Mouse (Mus musculus): Measurements from ENCODE around the gene Syp. TPM values are rescaled to one million over a fixed set of nuclear protein-coding genes. Genes with fewer than 3 reads are reported as not detected.

Gene Syp
- total RNA-seq, 2 experiments from 2014 or later: 1,889 to 1,992 TPM

DNA sequence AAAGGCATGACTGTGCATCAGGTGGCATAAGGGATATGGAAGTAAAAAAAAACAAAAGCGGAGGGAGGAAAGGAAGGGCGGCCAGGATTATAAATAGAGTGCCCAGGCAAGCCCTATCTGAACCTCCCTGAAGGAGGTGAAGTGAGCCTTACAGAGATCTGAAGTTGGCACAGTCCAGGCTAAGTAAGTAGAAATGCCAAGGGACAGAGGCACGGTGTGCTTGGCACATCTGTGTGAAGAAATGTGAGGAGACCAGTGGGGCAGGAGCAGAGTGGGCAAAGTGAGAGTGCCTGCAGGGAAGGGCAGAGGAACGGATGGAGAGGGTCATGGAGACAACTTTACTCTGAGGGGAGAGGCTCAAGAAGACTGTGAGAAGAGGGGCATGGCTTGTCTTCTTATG lies 22.8 kb downstream of the Syp start:
- no peak for DNase-seq (ENCODE audit: low spot score in 2 of 2)

DNA sequence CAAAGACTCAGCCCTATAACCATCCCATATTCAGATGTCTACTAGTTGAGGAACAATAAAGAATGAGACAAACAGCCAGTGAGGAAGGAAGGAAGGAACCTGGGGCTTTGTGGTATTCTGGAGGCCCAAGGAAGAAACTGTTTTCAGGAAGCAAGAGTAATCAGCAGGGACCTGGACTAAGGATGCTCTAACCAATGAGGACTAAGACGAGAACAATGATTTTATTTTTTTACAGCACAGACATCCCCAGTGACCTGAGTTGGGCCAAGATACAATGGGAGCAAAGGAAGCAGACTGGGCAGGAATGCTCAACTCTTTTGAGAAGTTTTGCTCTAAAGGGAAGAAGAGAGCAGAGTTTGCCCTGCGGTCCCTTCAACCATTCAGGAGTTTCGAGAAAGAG lies 24.7 kb downstream of the Syp start:
- DNase-seq (ENCODE audit: low spot score in 2 of 2): no peak

DNA sequence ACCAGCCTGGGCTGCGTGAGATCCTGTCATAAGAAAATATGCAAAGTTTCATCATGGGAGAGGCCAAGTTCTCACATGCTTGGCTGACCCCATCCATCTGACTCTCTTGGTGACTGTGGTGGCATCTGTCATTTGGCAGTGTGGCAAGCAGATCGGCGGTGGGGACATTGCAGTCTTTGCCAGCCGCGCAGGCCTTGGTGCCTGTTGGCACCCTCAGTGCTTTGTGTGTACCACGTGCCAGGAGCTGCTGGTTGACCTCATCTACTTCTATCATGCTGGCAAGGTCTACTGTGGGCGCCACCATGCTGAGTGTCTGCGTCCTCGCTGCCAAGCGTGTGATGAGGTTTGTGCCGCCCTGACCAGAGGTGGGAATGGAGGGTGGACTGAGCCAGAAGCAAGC lies 26.5 kb downstream of the Syp start:
- DNase-seq (ENCODE audit: low spot score in 2 of 2): no peak

DNA sequence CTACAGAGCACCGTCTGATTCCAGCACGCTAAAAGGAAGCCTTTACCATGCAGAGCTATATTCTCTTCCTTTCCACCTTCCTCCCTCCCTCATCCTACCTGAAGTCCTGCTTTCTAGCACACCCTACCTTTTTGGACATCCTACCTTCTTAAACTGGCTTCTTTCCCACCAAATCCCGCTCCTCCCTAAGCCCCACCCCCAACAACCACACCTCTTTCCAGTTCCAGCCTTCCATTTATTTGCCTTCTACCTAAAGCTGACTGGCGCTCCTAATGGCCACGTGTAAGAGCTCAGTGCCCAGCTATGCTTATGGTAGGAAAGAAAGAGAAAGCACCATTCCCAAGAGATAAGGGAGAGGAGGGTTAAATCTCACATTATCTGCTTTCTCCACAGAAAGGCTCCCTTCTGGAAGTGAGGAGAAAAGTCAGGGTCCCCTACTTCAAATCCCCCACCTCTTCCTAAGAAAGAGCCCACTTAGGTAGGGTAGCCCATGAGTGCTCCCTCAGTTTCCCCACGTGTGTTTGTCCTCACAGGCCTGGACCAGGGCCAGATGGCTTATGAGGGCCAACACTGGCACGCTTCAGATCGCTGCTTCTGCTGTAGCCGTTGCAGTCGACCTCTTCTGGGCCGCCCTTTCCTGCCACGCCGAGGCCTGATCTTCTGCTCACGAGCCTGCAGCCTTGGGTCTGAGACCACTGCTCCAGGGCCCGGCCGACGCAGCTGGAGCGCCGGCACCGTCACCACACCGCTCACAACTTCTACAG lies 27.6 kb downstream of the Syp start:
- DNase-seq (ENCODE audit: low spot score in 2 of 2): no peak

DNA sequence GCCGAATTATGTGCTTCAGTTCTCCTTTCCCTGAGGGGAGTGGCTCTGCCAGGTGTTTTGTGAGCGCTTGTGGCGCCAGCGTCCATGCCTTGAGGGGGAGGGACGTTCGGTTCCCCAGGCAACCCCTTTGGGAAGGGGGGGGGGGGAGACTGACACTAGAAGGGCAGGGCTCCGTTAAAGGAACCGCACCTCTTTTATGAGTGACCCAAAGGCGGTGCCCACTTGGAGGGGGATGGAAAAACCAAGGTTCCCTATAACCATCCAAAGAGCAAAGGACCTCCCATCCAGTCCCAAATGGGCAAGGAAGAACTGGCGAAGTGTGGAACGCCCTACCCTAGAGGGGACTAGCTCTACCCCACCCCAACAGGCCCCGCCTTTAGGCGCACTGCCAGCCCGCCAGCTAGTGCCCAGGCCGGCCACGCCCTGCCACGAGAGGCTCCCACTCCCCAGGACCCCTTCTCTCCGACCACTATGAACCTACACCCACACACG lies 32.2 kb downstream of the Syp start:
- DNase-seq (ENCODE audit: low spot score in 2 of 2): peak in 1 of 2 experiments; percentile 12

DNA sequence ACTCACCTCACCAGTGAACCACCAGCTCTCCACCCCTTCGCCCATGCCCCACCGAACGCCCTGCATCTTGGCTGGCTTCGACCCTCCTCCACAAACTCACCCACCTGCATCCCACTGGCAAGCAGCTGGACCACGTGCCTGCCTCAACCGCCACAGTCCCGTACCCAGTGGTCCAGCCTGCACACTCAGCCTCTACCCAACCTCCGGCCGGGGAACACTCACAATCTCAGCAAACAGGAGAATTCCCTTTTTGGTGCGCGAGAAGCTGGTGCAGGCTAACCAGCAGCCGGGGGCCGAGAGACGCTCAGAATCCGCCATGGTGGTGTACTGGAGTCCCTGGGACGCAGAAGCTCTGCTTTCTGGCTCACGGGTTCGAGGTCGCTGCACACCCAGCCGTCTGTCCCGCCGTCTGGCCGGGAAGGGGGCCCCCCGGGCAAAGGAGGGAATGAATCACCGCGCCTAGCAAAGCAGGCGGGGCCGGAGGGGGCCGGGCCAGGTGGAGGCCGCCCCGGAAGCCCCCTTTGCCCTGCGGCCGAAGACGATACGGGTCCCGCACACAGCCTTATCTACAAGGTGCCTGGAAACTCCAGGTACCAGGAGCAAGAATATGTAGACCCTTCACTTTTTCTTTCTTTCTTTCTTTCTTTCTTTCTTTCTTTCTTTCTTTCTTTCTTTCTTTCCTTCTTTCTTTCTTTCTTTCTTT lies 32.8 kb downstream of the Syp start, which contains the start of gene Plp2:
Plp2 (minus strand) TSS at position 470 of the 703 bp plus-strand sequence.
- peak in 1 of 2 experiments; percentile 6 for DNase-seq (ENCODE audit: low spot score in 2 of 2)

DNA sequence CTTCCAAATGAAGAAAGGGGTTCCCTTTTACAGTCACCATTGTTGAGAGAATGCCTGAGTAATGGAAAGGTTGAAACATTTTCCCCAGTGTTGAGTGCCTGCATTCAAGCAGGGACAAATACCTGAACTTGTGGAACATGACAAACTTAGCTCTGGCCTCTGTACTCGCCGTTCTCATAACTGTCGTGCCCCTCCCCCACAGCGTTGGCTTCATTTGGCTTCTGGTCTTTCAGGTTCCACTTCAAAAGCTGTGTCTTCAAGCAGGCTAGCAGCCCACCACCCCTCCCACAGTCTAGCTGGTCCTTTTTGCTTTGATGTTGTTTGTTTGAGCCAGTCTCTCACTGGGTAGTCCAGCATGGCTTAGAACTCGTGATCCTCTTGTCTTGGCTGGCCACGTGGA lies 34.5 kb downstream of the Syp start:
- DNase-seq (ENCODE audit: low spot score in 2 of 2): no peak

DNA sequence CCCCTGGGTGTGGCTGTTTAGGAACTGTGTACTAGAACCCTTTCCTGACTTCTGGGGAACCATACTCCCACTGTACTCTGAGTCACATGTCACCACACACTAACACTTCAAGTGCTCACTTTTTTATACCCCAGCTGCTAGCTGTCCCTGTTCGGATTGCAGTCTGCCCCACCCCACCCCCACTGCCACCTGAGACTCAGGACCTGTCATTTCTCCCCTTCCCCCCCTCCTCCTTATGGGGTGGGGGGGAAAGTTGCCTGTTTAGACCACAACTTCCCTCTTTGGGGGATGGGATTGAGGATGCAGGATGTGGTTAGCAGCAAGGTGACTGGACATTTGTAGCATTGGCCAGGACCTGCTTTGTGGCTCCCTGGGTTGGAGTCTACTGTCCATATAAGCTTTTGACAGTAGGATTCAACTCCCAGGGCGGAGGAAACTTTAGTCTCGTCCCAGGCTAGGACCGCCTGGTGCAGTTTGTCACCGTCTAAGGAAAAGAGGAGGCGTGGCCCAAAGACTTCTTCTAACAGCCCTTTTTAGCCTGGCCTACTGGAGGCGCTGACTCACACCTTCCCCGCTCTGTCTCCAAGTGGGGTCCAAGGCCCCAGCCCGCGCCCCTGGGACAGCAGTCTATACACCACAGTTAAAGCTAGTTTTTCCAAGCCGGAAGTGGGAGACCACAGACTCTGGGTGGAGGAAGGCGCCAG lies 35.5 kb downstream of the Syp start:
- no peak for DNase-seq (ENCODE audit: low spot score in 2 of 2)

DNA sequence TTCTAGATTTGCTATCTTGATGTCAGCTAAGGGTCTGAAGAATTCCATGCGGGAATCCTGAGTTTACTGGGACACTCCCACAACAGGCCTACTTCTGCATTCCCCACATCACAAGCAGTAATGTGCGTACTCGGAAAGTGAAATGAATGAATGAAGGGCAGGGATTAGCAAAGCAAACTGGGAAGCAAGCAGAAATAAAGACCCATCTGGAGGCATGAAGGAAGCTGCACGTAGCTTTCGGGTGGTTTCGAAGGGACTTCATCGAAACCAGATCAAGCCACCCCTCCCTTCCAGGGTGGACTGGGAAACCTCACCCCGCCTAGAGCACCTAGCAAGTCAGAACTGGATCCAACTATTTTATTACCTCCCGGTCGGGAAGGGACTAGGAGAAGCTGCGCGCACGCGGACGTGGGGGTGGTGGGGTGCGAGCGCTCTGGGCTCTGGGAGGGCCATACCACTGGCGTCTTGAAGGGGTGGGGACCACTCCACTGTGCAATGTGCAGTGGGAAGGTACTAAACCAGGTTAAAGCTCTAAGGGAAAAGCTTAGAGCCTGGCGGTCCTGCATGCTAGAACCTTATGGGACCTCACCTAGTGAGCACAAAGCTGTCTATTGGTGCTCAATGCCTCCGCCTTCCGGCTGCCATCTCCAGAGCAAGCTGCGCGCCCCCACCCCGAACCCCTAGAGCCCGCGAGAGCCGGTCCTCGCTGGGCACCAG lies 36.2 kb downstream of the Syp start:
- peak in 1 of 2 experiments; percentile 15 for DNase-seq (ENCODE audit: low spot score in 2 of 2)

DNA sequence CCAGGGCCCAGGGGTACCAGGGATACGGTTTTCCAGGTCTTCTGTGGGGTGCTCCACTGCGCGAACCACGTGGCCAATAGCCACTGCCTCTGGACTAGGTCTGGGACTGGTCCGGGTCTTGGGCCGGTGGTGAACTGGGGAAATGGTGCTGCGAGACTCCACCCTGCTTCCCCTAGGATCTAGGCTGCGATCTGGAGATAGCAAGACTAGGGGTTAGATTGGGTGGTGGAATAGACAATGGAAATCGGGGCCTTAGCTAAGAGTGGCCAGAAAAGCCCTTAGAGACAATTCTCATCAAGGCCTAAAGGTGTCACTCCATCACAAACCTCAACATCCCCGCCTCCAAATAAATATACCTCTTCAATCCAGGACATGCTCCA lies 36.7 kb downstream of the Syp start:
- DNase-seq (ENCODE audit: low spot score in 2 of 2): no peak

DNA sequence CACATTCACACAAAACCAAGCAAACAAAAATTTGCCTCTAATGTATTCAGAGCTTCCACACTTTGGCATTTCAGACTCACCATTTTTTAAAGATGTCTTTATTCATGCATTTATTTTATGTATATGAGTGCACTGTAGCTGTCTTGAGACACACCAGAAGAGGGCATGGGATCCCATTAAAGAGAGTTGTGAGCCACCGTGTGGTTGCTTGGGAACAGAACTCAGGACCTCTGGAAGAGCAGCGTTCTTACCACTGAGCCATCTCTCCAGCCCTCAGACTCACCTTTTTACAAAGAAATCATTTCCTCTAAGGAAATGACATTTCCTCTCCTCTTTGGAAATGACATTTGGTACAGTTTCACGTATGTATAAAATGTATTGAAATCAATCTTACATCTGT lies 40.7 kb downstream of the Syp start:
- DNase-seq (ENCODE audit: low spot score in 2 of 2): no peak

DNA sequence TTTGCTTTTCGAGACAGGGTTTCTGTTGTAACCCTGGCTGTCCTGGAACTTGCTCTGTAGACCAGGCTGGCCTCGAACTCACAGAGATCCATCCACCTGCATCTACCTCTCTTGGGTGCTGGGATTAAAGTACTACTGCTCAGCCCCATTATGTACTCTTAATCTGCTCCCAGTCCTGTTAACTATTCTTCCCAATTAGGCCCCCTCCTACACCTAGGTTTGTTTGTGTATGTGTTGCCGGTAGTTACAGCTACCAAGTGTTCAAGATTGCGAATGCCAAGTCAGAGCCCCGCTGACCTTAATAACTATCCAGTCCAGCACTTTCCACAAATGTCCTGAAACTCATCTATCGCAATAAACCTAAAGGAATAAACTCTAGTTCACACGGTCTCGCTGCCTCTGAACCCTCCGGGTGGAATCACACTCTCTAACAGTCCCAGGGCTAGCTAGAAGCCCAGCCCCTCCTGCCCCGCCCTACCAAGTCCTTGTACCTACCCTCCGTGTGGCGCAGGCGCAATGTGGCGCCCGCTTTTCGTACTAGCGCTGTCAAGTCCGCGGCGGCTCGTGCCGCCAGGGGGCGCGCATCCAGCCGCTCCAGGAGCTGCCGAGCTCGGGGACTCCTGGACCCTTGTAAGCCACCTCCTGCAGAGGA lies 41.3 kb downstream of the Syp start:
- peak; percentile 82 to 85 for DNase-seq (ENCODE audit: low spot score in 2 of 2)

DNA sequence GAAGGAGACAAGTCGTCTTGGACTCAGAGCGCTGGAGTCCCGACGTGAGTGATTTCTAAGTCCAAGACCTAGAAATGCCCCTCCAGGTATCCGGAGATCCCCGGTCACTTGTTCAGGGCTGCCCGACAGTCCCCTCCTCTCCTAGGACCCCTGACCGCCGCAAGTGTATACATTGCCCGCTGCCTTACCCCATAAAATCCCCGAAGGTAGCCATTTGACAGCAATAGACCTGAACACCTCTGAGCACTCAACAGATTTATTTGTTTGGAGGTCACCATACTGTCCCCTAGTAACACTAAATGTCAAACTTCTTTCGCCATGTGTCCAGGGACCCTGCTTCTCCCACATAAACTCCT lies 41.8 kb downstream of the Syp start:
- no peak for DNase-seq (ENCODE audit: low spot score in 2 of 2)

DNA sequence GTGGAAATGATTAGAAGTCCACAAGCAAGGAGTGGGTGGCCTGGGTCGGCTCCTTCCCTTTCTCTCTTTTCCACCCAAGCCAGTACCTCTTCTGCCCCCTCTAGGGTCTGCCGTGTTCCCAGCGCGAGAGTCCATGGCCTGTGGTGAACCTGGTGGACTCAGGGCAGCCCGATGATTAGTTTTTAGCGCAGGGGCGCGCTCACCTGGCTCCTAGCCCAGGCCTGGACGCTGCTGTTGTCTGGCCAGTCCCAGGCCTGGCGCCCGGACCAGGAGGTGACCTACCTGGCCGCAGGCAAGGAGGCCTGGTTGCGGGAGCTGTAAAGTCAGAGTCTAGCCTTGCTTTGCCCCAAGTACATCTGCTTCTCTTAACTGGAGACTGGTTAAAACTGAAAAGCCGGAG lies 42.6 kb downstream of the Syp start, which contains the start of gene Magix:
Magix (minus strand) TSS at position 388 of the 400 bp plus-strand sequence.
- DNase-seq (ENCODE audit: low spot score in 2 of 2): no peak

DNA sequence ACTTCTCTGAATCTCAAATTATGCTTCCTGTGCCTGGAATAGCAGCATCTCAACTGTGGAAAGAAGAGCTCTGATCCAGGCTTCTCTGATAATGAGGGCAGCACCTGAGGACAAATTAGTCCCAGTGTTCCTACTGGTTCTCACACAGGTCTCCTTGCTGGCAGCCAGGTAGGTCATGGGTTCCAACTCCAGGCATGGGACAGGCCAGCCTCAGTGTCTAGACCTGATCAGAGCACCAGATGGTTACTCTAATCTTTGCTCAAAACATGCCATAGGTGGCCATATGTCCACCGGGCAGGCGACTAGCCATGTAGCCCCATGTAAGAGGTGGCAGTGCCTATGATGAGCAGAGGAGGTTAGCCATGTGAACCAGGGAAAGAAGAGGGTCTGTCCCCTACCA lies 50.0 kb downstream of the Syp start:
- DNase-seq (ENCODE audit: low spot score in 2 of 2): no peak

DNA sequence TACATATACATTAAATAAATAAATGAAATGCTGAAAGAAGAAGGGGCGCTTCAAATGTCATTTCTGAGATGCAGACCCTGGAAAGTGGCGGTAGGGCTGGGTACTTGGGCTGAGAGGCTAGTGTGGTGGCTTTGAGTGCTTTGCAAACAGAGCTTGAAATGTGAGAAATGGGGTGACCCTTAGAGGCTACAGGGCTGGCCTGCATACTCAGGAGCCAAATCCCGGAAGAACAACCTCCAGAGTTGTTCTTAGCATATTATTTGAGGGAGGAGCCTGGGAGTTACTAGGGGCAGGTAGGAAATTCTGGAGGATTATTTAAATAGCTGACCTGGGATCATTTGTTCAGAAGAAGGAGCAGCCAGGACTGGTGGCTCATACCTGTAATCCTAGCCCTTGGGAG lies 52.2 kb downstream of the Syp start:
- no peak for DNase-seq (ENCODE audit: low spot score in 2 of 2)

DNA sequence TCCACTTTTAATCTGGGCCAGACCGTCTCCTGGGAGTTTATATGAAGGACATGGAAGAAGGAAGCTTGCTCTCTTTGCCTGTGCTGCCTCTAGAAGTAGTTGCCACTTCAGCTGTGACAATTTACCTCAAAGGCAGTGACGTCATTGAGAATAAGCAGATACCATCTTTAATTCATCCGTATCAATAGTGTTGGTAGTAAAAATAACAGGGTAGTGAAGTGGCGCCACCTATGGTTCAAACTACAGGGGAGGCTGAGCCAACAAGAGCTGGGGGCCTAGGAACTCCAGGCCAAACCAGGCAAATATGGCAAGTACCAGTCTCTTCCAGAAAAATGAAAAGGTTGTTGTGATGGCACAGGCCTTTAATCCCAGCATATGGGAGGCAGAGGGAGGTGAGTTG lies 54.6 kb downstream of the Syp start:
- peak in 1 of 2 experiments; percentile 34 for DNase-seq (ENCODE audit: low spot score in 2 of 2)

DNA sequence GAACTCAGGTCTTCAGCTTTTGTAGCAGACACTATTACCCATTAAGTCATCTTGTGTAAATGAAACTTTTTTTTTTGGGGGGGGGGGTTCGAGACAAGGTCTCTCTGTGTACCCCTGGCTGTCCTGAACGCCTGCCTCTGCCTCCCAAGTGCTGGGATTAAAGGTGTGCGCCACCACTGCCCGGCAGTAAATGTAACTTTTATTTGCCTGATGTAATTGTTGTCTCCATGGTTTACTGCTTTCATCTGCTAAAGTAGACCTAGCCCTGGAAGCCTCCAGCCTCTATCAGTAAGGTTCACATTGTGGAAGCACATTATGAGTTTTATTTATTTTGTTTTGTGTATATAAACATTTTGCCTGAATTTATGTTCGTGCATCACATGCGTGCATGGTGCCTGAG lies 58.2 kb downstream of the Syp start:
- no peak for DNase-seq (ENCODE audit: low spot score in 2 of 2)

DNA sequence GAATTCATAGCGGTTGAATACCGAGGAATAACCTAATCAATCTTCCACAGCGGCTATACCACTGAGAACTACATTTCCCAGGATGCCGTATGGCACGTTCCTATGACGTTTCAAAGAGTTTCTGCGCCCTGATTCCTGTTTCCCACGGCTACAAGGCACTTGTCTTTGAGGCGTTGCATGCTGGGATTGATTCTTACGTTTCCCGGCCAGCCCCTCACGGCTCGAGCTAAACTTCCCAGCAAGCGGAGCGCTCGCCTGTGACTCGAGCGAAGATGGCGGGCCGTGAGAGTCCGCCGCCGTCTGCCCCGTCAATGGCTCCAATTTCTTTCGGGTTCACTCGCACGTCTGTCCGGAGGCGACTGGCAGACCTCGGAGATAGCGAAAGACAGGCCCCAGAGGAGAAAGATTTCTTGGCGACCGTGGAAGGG lies 58.7 kb downstream of the Syp start, which contains the start of gene Gpkow:
Gpkow (plus strand) TSS at position 178 of the 428 bp plus-strand sequence.
- DNase-seq (ENCODE audit: low spot score in 2 of 2): peak; percentile 71 to 81

Measured in left cerebral cortex, adult 18-20 months (tissue).